Mouse (Mus musculus) adrenal gland, adult 2 months (tissue): ENCODE measurements around the gene Pgap3. TPM values are rescaled to one million over a fixed set of nuclear protein-coding genes. Genes with fewer than 3 reads are reported as not detected.

ENCODE experiments used
- DNase-seq: peaks from one replicate; pipeline ENCODE4 v3.0.0; 2021
- polyA plus RNA-seq: library from polyadenylated mRNA; depleted of rRNA; stranded (reverse); fragments of >200 nt; gene quantifications from 2 replicates; pipeline ENCODE4 v1.2.3, GENCODE M21; 2012
- total RNA-seq, 2 experiments: library from RNA; stranded (reverse); gene quantifications; 2 replicates each; pipeline ENCODE4 v1.2.3; 2021

Gene Pgap3
- total and polyA plus RNA-seq, 3 experiments, result 4.7 to 18.4 (median 5.9) TPM

DNA sequence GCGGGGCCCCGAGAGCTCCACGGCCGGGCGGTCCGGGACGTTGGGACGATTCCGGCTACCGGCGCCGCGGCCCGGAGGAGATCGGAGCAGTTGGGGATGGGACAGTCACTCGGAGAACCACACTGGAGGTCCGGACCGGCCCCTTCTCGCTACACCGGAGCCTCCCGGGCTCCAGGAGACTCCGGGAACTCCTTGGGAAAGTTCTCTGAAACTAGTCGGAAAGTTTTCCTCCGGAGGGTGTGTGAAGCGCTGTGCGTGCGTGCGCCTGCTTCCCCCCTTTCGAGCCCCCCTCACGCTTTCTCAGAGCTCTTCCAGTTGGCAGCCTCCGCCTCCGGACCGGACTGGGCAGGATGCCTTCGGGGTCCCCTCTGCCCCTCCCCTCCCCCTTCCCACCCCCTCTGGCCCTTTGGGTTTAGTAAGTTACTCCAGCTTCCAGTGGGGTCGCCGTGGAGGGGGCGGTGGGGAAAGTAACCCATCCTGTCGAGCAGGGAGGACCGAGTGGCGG lies 12.6 kb upstream of the Pgap3 start:
- DNase-seq, result no peak

DNA sequence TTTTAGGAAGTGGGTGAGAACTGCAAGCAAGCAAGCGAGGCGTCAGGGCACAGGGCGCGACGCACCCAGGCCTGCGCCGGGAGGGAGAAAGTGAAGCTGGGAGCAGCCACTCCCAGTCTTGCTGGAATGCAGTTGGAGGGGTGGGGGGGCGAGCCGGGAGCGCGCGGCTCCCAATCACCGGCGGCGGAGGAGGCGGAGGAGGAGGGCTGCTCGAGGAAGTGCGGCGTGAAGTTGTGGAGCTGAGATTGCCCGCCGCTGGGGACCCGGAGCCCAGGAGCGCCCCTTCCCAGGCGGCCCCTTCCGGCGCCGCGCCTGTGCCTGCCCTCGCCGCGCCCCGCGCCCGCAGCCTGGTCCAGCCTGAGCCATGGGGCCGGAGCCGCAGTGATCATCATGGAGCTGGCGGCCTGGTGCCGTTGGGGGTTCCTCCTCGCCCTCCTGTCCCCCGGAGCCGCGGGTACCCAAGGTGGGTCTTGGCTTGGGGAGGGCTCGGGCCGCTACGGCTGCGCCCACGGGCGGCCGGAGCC lies 12.0 kb upstream of the Pgap3 start, which contains the start of gene Erbb2:
Erbb2 (plus strand) TSS at position 198 of the 524 bp plus-strand sequence.
- DNase-seq, result peak; percentile 80

DNA sequence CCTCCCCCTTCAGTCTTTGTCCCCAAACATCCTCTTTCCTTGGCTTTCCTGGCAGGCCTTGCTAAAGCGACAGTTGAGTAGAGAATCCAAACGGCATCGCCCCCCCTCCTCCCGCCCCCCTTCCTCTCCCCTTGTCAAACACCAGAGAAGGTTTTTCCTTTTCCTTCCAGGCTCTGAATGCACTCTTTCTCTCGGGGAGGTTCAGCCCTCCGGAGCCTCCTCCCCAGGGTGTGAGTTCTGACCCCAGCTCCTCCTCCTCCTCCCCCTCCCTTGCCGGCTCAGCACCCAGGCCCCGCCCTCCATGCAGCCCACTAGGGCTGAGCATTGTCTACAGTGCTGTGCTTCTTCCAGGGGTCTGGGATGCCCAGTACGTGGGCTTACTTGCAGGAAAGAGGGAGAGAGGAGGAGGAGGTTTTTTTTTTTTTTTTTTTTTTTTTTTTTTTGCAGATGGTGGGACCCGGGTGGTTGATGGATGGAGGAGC lies 9.1 kb upstream of the Pgap3 start:
- no peak for DNase-seq

DNA sequence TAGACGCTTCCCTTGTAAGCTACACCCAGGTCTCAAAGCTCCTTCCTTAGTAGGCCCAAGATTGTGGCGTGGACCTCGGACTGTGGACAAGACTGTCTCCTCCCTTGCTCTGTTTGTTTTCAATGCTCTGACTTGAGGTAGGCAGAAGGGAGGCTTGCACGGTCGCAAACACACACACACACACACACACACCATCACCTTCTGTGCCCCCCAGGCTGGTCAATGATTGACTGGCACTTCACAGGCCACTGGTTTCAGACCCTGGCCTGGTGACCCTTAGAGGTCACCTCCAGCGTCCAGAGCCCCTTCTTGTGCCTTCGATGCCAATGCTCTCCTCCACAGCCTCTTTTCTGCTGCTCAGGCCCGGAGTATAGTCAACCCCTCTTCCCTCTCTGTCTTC lies 8.6 kb upstream of the Pgap3 start:
- DNase-seq, result no peak

DNA sequence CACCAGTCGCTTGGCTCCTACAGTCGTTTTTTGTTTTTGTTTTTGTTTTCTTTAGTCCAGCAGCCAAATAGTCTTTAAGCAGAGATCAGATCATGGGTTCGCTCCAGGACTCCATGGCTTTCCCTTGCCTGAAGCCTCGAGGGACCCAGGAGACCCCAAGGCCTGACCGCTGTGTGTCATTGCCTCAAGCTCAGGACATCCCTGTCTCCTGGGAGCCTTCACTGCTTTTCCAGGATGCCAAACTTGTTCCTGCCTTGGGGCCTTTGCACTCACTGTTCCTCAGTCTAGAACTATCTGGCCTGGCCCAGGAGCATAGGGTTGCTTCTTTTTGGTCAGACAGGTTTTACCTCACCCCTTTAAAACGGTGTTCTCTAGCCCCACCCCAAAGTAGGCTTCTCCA lies 6.3 kb upstream of the Pgap3 start:
- DNase-seq, result no peak

DNA sequence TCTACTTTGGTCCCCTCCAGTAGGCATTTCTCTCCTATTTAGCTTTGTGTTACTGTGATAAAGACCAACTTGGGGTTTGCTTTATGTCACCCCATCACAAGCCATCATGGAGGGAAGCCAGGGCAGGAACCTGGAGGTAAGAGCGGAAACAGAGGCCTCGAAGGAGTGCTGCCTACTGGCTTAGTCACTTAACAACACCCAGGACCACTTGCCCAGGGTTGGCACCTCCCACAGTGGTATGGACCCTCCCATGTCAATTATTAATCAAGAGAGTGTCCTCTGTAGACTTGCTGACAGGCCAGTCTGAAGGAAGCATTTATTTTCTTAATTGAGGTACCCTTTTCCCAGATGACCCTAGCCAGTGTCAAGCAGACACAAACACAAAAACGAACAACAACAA lies 526 bp upstream of the Pgap3 start:
- no peak for DNase-seq

DNA sequence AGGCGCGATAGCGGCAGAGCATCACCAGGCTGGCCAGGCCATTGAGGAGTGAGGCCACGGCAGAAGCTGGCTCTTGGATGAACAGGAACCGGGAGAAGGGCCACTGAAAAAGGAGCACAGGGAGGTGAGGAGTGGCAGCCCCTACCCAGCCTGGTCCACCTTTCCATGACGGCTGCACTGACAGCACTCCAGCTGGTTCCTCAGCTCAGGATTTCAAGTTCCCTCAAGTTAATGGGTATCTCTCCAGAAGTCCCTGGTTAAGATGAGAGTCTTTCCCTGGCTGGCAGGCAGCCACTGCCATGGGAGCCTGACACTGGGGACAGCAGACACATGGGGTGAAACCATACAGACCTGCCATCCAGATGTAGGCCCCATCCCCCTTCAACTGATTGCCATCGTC lies 2.3 kb downstream of the Pgap3 start:
- no peak for DNase-seq

DNA sequence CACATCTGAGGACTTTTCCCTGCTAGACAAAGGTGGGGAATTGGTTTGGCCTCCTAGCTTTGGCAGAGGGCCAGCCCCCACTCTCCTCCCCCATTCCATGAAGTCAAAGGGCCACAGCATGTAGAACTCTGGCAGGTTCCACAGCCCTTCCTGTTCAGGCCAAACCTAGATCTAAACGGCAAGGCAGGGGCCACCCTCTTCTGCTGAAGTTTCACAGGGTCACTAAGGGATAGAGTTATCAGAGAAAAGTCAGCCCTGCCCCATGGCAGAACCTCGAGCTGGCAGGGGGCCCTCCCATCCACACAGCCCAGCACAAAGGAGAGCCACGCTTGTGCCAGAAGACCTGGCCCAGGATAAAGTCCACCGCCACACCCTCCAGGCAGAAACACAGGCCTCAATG lies 5.2 kb downstream of the Pgap3 start:
- DNase-seq, result no peak

DNA sequence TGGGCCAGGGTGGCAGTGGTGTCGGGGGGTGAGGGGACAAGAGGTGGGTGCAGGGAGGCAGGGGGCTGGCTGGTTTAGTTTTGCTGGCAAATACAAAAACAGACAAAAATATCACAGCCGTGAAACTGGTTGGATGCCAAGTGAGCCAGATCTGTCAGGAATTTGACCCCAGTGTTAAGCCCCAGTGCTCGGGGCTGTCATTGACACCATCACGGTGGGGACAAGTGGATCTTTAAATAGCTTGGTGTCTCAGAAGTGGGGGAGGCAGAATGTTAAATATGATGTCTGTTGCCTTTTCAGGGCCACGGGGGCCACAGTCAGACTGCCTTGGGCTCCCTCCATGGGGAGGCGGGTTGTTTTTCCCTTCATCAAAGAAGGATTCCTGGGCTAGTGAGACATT lies 6.0 kb downstream of the Pgap3 start:
- DNase-seq, result no peak

DNA sequence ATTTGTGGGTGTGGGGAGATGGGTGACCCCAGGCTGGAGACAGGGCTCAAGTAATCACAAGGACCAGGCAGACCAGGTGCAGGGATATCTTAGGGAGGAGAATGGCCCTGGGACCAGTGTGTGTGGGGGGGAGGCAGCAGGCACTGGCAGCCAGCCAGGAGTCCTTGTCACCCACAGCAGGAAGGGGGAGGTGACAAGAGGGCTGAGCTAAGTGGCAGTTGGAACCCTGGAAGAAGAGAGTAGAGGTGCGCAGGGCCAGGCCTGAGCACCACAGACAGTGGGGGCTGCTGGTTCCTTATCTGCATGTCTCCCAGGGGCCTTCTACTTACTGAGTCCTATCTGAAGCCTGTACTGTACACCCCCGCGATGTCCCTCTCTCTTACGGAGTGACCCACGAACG lies 7.0 kb downstream of the Pgap3 start:
- DNase-seq, result no peak

DNA sequence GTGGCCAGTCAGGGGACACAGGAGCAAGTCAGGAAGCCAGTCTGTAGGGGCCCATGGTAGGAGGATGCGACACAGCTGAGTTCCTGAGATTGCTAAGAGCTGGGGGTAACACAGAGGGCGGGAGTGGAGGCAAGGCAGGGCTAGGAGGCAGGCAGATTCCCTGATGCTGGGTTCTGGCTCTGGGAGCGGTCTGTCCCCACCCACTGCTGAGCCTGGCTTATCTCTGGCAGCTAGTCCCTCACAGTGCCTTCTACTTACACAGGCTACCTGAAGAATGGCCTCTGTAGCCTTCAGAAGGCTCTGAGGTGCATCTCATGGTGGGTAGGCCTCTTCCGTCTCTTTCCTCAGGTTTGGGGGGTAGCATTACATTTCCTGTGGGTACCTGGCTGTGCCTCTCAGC lies 7.6 kb downstream of the Pgap3 start:
- no peak for DNase-seq

DNA sequence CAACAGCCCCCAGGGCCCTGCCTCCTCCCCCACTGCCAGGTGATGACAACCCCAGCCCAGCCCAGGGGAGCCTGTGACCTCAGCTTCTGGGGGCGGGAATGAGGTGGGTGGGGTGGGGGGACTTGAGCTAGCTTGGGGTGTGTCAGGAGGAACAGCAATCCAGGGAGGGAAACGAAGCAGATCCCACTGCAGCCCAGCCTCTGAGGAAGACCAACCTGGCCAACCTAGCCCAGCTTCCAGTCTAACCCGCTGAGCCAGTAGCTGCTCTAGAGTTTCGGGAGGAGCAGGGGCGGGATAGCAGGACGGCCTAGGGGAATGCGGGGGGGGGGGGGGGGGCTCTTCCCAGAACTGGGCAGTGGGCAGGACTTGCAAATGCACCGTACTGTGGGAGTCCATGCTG lies 8.3 kb downstream of the Pgap3 start:
- no peak for DNase-seq

DNA sequence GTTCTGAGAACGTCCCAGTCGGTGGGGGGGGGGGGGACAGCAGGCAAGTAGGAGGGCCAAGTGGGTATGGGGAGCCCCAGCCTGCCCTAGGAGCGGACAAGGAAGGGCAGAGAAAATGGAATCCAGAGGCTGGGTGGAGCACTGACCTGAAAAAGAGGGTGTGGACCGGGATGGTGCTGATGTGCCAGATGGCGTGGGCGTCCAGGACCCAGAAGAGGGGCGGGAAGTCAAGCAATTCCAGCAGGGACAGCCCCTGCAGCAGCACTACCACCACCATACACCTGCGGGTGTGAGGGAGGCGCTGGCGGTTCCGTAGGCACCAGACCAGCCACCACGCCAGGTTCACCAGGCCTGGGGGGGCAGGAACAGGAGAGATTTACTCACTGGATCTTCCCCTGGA lies 10.1 kb downstream of the Pgap3 start:
- DNase-seq, result no peak

DNA sequence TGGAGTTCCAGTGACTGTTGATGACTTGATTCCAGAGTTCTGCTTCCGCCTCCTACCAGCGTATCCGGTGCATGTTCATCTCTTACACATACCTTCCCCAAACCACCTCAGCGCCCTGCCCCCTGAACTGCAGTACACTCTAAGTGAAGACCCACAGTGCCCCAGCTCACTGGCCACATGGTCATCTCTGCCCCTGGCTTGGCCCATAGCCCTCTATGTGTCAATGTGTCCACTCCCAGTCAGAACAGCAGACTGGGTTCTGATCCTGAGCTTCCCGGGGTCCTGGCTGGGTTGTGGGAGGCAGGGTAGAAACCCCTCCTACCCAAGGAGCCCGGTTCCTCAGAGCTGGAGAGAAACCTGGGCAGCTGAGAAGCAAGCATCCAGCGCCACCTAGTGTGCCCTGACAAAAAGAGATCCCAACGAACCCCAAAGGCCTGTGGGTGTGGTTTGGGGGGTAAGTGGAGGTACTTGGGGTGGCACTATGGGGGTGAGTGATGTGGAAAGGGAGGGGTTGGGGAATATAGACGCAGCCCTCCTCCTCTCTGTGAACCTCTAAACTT lies 11.0 kb downstream of the Pgap3 start:
- DNase-seq, result peak; percentile 38

DNA sequence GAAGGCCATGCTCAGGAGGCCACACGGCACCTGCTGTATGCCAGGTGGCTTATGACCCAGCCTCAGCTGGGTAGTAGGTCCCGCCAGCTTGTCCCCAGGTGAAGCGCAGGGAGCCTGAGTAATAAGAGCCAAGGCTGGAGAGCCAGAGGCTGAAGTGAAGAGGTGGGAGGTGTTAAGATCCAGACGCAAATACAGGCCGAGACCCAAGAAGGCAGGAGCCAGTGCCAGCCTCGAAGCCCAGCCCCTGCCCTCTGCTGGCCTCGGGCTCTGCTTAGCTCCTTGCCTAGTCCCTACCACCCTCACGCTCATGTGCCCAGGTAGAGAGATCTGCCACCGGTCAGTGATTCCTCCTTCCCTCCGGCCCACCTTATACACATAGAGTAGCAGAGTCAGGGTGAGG lies 12.0 kb downstream of the Pgap3 start:
- no peak for DNase-seq

DNA sequence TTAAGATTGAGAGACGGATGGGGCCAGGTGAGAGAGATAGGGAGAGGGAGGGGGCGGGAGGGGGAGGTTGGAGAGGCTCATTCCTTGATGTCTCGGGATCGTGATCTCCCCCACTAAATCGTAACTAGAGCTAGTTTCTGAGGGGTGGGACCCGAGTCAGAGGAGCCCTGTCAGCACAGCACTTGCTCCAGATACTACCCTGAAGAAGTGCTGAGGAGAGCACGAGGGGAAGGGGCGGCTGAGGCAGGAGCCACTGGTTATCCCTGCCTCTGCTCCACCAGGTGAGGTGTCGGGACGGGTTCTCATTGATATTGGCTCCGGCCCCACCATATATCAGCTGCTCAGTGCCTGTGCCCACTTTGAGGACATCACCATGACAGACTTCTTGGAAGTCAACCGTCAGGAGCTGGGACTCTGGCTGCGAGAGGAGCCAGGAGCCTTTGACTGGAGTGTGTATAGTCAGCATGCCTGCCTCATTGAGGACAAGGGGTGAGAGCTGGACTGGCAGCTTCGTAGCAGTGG lies 13.2 kb downstream of the Pgap3 start:
- DNase-seq, result no peak

DNA sequence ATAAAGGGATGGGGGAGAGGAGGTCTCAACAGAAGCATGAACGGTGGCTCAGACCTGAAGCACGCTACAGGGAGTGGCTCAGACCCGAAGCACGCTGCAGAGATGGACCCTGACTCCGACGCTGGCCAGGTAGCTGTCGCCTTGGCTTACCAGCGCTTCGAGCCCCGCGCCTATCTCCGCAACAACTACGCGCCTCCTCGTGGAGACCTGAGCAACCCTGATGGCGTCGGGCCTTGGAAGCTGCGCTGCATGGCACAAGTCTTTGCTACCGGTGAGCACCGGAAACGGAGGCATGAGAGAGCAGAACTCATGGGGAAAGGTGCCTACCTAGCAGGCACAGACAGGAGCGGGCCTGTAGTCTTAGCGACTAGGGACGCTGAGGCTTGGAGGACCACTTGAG lies 13.7 kb downstream of the Pgap3 start:
- no peak for DNase-seq

DNA sequence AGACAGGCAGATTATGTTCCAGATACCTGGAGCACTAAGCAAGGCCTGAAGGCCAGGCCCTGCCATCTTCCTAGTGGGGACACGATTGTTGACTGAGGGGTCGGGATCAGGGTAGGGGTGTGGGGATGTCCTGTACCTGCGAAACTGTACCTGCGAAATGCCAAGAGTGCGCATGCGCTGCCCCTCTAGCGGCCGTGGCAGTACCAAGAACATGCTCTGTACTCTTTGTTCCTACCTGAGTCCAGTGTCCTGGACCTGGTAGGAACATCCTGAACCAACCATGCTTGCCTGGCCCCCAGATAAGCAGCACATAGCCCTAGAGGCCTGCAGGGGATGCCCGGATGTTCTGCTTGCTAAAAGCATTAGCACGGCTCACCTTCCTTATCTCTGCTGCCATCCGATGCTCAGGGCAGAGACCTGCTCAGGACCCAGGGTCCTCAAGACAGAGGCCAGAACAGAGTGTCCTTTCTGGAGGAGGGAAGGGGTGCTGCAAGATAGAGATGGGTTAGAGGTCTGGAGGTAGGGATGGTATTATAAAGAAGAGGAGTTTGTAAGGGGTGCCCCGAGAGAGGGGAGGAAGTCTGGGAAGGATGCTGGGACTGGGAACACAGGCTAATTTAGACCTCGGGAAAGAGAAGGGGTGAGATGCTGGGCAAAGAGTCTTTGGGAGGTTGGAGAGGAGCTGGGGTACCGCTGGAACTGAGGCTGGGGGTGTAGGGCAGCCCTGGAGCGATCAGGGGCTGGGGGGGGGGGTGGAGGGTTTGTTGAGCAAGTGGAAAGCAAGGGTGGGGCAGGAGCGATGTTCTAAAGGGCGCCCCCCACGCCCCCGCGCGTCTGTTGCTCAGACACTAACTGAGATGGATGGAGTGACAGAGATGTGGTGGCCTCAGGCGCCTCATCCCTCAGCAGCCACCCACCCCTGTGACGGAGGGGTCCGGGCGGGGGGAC lies 14.4 kb downstream of the Pgap3 start, which contains the start of gene Pnmt:
Pnmt (plus strand) TSS at position 813 of the 948 bp plus-strand sequence.
- DNase-seq, result no peak

DNA sequence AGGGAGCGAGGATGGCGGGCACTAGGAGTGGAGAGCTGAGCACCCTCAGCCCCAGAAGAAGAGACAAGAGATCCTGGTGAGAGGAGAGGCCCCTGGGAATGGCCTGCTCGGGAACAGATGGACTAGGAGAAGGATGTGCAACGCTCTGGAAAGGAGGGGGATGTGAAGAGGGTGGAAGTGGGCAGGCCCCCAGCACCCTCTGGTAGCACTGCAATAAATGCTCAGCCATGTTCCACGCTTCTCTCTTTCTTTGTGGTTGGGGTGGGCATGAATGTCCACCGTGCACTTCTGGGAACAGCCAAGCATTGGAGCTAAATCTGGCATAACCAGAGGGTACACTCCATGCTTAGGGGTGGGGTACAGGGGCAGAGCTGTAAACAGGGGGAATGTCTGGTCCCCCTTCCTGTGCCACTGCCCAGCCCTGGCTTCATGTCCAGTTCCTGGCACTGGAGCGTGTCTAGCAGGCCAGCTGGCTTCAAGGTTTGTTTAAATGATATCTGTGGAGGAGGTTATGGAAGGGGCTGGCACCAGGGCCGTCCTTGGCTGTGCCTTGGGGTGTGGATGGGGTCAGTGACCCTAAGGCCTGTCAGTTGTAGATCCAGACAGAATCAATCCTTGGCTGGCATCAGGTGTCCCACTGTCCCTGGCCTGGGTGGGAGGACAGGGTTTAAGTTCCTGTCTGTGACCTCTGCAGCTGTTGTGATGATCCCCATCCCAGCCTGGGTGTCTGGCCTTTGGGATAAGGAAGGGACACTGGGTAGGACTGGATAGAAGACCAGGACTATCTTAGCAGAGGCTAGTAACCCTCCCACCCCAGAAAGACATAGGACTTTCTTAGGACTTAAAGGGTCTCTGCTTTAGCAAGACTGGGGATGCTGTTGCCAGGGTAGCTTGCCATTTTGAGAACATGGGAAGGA lies 15.3 kb downstream of the Pgap3 start:
- DNase-seq, result no peak

DNA sequence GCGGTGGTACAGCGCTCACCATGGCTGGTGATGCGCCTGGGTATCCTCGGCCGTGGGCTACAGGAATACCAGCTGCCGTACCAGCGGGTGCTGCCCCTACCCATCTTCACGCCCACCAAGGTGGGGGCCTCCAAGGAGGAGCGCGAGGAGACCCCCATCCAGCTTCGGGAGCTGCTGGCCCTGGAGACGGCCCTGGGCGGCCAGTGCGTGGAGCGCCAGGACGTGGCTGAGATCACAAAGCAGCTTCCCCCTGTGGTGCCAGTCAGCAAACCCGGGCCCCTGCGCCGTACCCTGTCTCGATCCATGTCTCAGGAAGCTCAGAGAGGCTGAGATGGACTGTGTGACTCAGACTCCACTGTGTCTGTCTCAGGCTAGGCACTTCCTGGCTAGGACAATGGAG lies 16.1 kb downstream of the Pgap3 start:
- no peak for DNase-seq

DNA sequence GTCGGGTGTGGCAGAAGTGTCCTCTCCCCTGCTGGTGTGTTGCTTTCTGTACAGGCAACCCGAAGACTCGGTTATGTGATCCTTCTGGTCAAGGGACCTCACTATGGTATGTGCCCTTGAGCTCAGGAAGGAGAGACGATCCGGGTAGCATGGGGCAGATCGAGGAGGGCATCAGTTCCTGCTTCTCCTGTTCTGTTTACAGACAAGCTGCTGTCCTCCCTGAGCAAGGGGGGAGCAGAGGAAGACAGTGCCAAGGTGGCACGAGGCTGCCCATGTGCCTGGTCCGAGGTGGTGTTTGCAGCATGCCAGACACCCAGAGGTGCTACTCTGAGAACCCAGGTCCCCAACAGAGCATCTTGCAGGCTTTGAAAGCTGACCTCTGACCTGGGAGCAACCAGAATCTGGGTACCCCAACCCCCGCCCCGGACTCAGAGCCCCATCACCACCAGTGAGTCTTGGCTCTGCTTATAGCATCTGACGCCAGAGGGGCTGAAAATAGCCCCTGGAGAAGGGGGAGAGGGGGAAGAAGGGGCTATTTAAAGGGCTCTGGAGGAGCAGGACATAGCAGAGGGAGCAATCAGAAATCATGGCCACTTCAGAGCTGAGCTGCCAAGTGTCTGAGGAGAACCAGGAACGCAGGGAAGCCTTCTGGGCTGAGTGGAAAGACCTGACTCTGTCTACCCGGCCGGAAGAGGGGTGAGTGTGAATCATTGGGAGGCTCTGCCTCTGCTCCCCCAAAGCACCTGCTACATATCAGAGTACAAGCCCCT lies 16.8 kb downstream of the Pgap3 start, which contains the start of gene Tcap:
Tcap (plus strand) TSS at position 551 of the 770 bp plus-strand sequence.
- no peak for DNase-seq
